Mouse (Mus musculus): ENCODE results near the gene Wdr93.
"Not testable (repeated sequence)": the region's sequence is repeated elsewhere in the genome, so short reads cannot be mapped to it uniquely, and the experiment has no call there.

Wdr93 gene

DNA sequence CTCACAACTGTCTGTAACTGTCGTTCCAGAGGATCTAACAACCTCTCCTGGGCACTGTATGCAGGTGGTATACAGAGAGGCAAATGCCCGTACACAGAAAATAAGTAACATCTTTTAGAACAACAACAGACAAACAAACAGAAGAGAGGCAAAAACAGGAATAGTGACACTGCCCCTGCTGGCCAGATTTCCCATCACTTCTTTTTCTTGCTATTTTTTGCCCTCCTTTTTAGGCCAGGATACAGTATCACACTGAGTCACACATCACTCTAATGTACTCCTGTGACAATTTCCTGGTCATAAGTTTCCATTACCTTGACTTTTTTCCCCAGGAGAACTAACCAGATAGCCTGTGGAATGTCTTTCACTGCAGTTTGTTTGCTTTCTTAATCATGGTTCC, 13.4 kb downstream of the Wdr93 start:
- no peak for DNase-seq

DNA sequence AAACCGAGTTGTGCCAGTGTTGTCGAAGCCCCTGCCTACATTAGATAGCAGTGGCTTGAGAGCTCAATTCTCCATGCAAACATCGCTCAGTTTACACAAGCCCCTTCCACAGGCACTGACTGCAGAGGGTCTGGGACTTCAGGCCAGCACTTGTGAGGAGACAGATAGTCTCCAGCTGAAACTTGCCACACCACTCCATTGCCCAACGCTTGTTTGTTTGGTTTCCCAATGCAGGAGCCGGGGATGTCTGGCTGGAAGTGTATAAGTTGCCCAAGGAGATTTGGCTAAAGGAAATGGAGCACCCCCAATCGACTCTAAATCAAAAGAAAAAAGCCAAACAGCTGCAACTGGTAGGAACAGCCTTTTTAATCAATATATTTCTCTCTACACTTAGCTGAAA, 15.2 kb downstream of the Wdr93 start:
- DNase-seq = no peak

DNA sequence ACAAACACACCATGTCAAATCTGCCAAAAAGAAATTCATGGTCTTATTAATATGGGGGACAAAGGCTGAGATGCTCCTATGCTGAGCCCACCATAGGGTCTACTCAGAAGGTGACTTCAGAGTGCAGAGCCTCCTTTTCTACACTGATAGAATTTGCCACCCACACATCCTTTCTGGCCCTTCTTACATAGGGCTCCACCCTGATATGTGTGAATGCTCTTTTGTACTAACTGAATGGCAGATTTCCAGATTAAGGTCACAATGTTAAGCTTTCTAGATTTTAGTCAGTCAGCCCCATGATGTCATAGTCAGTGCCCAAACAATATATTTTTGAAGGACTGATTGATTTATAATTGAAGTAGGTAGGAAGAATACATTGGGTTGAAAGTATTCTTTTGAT, 16.8 kb downstream of the Wdr93 start:
- no peak for DNase-seq

DNA sequence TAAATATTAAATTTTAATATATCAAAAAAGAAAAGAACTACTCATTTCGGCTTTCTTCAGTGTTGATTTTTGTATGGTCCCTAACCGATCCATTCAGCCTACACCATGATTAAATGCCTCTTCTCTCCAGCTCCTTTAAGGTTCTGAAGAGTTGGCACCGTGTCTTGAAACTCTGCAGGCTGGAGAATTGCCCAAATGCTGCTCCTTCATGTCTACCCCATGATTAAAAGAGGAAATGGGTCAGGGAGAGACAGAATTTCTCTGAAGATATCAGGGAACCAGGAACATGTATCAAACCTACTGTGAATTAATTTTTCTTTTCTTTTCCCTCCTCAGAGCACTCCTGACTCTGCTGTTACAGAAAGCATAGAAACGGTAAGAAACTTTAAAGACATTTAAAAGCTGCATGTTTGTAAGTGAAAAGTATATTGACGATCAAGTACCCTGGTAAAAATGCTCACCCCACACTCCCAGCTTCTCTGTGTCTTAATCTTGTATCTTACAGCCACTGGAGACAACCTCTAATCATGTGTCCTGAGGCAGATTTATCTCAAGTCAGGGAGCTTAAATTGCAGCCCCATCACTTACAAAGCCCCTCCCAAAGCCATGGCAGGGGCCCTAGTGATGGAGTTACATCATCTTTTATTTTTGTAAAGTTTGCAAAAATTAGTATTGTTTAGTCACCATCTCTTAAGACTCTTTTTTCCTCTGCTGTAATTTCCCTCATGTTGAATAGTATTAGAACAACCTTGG, 18.3 kb downstream of the Wdr93 start:
- DNase-seq = no peak

DNA sequence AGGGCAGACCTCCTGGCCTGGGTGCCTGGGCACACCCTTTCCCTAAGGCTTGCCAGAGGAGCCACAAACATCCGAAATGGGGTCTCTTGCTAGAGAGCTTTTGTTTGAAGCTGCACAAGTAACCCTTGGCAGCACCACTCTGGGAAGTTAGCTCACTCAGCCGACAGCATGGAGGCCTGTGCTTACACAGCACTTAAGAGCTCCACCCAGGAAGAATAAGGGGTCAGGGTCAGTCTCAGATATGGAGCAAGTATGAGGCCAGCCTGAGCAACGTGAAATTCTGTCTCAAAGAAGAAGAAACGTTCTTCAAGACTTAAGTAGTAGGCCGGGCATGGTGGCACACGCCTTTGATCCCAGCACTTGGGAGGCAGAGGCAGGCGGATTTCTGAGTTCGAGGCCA, 19.1 kb downstream of the Wdr93 start:
- DNase-seq = no peak

DNA sequence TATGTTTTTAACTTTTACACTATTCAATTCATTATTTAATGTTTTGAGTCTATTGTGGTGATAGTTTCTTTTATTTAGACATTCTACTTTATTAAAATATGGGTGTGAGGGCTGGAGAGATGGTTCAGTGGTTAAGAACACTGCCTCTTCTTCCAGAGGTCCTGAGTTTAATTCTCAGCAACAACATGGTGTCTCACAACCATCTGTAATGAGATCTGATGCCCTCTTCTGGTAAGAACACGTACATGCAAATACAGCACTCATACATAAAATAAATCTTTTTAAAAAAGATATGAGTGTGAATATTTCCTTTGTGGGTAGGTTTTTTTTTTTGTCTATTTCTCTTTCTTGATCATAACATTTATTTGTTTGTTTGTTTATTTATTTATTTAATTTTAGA, 23.0 kb downstream of the Wdr93 start:
- no peak for DNase-seq

DNA sequence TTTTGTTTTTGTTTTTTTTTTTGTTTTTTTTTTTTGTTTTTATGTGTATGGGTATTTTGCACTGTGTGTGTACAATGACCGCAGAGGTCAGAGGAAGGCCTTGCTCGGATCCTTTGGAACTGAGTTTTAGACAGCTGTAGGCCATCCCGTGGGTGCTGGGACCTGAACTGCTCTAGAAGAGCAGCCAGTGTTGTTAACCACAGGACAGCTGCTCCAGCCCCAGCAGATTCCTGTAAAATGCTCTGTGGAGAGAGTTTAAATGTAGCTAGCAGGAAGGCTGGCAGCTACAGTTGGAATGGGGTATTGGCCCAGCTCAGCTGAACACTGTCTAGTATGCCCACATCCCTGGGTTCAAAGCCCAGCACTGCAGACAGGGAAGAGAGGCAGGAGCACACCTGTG, 26.7 kb downstream of the Wdr93 start:
- DNase-seq = no peak

DNA sequence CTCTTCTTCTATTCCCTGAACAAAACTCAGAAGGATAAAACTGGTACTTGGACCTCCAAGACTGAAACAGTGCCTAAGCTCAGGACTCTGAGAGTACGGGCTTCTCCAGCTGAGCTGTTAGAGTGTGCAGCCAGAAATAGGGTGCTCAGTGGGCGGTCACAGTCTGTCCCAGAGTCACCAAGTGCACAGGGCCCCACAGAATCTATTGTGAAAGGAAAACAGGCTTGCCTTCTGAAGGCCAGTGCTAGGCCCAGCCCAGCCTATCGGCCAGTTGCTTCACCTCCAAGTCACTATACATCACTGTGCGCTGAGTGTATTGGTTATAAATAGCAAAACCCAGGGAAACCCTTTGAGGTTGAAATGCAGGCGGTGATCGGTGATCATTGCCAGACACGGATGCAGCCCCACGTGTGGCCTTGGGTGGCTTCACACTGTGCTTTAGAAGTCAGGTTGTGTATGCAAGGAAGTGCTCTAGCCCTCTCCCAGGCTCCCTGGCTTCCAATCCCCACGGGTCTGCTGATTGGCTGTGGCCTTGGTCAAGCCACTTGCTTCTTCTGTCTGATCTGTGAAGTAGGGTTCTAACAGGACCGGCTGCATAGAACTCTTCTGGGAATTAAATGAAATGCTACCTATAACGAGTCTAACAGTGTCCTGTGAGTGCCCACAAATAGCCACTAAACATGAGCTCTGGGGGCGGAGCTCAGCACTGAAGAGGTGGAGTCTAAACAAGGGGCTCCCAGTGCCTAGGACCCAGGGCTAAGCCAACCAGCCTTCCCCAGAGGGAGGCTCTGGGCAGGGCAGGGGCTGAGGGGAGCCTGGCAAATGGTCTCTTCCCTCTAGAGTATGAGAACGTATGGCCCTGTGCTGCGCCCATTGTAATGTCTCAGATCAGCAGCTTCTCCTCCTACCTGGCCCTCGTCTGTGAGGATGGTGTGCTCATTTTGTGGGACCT, 28.9 kb downstream of the Wdr93 start:
- DNase-seq = no peak

DNA sequence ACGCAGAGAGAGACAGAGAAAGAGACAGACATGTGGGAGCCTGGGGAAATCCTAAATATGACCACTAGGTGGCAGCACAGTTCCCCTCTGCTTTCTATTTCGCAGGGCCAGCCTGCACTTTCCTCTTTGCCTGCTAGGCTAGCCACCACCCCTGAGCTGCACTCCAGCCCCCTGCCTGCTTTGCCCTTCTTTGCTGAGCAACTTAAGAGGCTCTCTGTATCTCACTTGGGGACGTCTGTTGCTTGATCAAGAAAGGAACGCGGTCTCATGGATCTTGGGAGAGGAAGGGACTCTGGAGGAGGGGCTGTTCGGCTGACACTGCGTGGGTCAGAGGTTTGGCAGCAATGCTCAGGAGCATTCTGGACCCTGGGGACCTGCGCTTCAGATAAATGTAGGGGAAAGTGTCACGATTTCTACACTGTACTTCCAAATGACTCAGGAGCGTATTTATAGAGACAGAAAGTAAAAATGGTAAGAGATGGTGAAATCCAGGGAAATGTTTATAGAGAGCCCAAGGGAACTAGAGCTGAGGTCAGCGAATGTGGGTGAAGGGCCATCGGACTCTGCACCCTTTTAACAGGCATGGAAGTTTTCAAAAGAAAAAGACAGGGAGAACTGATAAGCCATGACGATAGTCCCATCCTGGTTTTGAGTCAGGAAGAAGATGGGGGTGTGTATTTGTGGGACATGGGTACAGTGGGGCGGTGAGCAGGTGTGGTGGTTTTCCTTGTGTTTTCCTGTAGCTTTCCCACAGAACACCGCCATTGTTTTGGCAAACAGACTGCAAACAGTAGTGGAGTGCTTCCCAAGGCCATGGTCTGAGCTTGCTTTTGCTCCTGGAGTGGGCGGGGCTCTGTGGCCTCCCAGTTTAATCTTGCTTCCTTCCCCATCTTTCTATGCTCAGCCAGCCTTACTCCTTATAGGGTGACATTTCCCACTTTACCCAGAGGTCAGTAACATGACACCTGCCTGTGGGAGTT, 38.0 kb downstream of the Wdr93 start:
- DNase-seq = peak; percentile 67 to 76

DNA sequence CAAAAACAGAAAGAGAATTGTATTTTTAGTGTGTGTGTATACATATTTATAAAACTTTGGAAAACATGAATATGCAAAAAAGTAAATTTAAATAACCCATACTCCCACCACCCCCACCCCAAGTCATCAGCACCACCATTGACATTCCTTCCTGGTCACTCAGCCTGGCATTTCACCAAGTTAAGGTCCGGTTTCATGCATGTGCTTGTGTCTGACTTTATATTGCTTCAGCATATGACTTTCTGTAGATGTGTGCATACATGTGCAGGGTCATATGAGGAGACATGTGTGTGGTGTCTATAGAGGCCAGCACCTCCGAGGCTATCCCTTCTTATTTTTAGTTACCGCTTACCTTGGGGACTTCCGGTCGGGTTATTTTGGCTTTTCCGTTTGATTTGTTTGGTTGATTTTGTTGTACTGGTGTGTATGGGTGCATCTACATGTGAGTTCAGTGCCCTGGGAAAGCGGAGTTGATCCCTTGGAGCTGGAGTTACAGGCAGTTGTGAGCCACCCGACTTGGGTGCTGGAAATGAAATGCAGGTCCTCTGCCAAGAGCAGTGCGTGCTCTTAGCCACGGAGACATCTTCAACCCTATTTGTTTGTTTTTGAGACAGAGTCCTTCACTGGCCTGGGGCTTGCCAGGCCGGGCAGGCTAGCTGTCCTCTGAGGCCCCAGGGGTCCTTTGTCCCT, 39.0 kb downstream of the Wdr93 start:
- DNase-seq = no peak

DNA sequence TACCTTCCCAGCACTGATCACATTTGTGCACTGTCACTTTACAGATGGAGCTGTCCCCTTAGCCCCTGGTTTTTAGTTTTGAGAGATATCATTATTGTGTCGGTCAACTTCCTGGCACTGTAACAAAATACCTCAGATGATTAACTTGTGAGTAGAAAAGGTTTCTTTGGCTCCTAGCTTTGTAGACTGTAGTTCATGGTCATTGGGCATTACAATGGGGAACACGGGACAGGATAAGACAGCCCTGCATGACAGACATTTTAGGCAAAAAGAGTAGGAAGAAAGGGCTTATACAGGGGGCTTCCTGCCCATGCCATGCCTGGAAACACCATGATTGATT, 39.5 kb downstream of the Wdr93 start:
- DNase-seq = no peak

DNA sequence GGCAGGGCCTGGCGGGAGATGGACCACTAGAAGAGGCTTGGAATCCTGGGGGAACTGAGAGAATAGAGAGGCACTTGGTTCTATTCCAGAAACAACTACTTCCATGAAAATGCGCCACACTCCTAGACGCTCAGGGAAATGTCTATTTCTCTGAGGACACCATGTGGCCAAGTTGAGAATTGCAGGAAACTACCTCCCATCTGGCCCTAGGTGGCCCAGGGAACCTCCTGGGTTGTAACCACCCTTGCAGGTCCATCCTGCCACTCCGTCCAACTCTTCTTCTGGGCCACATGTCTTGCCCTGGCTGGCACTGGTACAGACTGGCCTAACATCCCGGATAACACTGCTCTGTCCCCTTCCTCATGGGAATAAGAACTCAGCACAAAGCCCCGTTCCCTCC, 43.3 kb downstream of the Wdr93 start:
- DNase-seq = peak; percentile 58 to 70

DNA sequence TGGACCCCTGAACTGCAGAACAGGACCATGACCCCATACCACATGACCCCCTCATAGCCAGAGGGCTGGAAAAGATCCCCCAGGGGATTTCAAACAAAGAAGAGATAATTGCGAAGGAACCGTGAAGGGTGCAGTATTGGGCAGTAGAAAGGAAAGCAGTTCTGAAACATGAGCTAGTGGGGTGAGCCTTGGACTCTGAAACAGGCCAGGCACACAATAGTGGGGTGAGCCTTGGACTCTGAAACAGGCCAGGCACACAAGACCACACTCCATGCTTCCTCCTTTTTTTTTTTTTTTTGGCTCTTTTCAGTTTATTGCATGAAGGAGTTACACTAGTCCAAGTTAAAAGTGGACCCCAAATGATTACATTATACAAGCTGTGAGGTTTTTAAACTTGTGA, 46.8 kb downstream of the Wdr93 start:
- not testable (repeated sequence) for DNase-seq

DNA sequence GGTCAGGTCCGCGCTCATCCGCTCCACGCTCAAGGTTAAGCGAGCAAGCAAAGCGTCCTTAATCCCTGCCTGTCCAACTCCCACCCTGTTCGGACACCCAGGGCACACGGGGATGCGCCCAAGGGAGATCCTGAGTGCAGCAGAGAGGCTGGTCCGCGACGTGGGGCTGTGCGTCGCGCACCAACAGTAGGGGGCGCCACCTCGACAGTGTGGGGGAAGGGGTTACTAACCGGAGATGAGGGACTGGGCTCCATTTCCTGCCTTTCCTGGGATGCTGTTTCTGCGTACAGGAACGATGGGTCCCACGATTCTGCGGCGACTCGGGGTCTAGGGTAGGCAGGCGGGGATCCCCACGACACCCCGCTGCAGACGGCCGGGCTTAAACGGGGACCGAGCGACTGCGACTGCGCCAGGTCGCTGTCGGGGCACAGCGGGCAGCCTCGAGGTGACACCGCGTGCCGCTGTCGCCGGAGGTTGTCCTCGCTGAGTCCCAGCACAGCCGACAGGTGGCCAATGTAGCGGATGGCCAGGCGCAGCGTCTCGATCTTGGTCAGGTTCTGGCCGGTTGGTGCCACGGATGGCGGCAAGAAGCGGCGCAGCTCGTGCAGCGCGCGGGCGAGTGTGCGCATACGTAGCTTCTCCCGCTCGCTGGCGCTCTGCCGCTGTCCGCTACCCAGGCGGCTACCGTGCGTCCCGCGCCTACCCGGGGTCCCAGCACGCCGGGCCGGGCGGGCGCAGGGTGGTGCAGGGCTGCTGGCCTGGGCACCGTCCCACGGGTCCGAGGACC, 49.9 kb downstream of the Wdr93 start:
- DNase-seq = peak in 1 of 2 experiments; percentile 19

DNA sequence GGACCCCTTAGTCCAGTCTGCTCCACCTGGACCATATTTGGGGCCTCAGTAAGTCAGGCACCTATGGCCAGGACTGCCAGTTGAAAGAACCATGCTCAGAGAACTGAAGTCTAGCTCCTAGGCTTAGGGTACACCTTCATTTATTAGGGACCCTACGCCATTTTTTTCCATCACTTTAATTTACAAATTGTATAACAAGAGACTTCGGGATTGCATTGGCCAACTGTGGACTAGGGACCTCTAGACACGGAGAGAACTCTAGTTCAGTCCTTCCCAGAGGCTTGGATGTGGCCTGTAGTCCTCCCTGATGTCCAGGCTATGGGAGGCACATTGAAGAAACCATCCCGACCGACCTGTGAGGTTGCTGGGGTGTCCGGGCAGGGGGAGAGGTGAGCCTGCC, 50.7 kb downstream of the Wdr93 start, which contains the start of gene Mesp1:
Mesp1 (minus strand) TSS at position 101 of the 400 bp plus-strand sequence.
- no peak for DNase-seq

DNA sequence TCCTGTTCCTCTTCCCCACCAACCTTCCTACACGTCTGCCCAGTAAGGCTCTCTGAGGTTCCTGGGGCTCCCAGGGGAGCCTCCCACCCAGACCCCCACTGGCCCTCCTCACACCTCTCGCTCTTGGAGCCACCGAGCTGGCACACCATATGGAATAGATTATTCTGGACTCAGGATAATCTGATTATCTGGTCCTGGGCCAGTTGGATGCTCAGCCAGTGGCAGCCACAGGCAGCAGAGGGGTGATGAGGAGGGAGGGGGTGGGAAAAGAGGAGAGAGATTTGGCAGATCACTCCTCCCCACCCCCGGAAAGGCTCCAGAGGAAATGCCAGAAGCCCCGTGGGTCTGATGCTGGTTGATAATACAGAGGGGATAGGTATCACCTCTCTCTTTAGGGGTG, 55.6 kb downstream of the Wdr93 start:
- no peak for DNase-seq

DNA sequence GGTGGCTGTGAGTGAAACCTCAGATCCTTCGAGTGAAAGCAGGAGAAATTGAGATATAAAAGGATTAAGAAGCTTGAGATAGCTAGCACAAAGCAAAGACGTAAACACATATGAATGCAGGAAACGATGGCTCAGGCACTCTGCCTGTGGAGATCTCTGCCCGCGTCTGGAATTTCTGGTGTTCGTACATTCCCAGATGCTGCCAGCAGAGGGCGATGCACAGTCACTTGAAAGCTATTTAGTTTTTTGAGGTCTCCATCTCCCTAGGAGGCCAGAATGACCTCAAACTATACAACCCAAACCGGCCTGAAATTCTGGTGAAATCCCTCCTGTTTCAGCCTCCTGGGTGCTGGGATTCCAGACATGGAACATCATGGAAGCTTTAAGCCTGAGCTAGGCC, 56.1 kb downstream of the Wdr93 start:
- DNase-seq = peak; percentile 69 to 77

DNA sequence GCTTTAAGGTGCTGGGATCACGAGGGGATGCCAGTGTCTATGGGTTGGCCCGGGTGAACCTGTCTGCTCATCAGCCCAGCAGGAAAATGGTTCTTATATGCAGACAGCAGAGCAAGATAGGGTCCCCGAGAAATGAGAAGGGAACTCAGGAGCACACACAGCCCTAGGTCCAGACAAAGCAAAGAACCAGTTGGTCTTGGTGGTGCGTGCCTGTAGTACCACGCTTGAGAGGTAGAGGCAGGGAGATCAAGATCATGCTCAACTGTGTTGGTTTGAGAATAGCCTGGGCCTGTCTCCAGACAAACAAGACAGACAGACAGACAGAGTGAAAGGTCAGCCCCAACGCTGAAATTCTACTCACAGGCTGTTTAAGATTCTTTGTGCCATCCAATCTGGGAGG, 56.5 kb downstream of the Wdr93 start:
- no peak for DNase-seq

DNA sequence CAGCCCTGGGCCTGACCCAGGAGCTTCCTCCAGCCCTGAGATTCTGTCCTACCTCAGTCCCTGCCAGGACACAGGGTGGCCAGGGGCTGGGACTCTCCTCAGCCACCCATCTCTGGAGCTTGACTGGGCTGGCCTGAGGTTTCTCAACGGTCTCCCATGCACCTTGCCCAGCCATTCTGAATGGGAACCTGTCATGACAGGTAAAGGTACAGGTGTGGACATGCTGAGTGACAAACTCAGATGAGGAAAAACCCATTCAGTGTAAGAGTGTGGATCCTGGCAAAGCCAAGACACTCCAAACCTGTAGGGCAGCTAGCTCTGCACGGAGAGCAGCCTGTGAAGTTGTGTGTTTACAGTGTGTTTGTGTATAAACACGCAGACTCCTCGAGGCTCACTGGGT, 57.4 kb downstream of the Wdr93 start:
- DNase-seq = no peak

DNA sequence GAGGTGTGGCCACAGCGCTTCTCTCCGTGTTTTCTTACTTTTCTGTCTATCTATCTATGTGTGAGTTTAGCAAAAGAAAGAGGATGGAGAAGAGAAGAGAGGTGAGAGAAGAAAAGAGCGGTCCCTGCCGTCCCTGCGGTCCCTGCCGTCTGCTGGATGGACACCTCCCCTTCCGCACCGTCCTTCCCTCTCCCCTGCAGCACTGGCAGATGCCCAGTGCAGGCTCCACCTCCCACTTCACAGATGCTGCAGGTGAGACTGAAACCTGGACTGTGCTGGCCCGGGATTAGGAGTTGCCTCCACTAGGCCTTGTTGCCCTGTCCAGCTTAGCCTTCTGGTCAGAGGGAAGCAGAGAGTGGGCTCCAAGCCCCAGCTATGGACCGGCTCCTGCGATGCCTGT, 58.4 kb downstream of the Wdr93 start:
- no peak for DNase-seq

DNA sequence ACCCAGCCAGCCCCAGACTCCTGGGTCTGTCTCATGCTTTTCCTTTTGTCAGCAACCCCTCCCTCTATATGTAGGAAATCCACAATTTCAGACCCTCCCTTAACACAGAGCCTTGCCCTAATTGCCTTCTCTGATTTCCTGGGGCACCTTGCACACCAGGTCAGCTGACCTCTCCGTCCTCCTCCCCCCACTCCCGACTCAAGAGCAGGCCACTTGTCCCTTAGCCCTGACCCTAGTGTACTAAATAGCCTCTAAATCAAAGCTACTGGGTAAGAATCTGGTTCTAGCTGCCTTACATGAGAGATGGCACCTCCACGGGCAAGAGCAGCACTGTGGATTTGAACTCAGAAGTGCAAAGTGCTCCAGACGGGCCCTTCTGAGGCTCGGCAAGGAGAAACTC, 59.1 kb downstream of the Wdr93 start:
- DNase-seq = no peak
